Mouse (Mus musculus) gonadal fat pad, adult 2 months (tissue): Measurements from ENCODE around the gene Srsf2. TPM values are rescaled to one million over a fixed set of nuclear protein-coding genes. Genes with fewer than 3 reads are reported as not detected.
"Not testable (repeated sequence)": the region's sequence is repeated elsewhere in the genome, so short reads cannot be mapped to it uniquely, and the experiment has no call there.

Experiments used
- DNase-seq: peaks from one replicate; pipeline ENCODE4 v3.0.0-alpha.2; 2012; ENCODE audit warnings: low read depth
- polyA plus RNA-seq: library from polyadenylated mRNA; depleted of rRNA; stranded (reverse); fragments of >200 nt; gene quantifications from 2 replicates; pipeline ENCODE4 v1.2.3, GENCODE M21; 2012; rRNA removed

Gene Srsf2
- polyA plus RNA-seq = 279 and 335 TPM in 2 replicates

DNA sequence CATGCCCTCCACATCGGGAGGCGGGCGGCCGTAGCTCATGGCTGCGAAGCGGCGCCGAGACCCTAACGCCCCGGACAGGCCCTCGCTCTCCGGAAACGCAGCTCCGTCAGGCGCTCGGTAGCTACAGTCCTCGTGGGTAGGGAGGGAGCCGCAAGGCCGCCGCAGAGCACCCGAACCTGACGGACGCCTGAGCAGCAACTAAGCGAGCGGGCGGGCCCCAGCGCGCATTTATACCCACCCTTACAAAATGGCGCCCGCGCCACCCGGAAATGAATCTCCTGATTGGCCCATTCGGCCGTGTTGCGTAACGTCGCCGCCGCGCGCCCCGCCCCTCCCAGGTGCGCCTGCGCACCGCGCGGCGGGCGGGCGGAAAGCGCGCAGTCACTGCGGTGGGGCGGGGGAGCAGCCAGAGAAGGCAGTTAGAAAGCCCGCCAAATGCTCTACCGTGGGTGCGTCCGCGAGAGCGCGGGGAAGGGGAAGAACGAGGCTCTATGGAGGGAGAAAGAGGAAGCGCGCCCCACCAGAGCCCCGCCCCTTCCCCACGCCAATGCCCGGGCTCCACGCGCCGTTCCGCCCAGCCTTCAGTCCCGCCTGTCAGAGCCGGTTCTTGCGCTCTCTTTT lies at the start of gene Srsf2:
Gene Srsf2, minus strand, starts transcription at position 204 of the 621 bp plus-strand sequence.
- DNase-seq = no peak

DNA sequence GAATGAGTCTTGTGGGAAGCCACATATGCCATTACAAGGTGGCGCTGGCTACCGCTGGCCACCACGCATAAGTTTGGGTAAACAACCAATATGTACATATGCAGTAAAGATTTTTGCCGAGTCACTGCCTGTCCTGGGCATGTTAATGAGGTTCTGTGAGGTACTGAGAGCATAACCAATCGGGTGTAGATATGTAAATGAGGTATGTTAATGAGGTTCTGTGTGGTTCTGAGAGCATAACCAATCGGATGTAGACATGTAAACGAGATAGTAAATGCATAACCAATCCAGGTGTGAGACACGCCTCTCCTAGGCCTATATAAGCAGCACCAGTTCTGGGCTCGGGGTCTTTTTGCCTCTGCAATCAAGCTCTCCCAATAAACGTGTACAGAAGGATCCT lies 49.7 kb upstream of the Srsf2 start:
- not testable (repeated sequence) for DNase-seq

DNA sequence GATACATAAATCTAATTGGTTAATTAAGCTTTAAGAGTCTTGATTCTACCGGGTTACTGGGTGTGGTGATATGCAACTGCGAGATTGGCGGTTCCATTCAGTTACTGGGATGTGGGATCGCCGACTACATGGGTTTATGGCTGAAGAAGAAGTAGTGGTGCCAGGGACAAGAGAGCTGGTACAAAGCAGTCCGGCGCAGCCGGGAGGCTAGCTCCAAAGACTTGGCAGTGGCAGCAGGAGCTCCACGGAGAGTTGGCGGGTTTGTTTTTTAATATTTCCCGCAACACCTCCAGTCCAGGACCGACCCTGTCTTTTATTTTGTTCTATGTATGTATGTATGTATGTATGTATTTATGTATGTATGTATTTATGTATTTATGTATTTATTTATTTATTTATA lies 46.4 kb upstream of the Srsf2 start:
- no peak for DNase-seq

DNA sequence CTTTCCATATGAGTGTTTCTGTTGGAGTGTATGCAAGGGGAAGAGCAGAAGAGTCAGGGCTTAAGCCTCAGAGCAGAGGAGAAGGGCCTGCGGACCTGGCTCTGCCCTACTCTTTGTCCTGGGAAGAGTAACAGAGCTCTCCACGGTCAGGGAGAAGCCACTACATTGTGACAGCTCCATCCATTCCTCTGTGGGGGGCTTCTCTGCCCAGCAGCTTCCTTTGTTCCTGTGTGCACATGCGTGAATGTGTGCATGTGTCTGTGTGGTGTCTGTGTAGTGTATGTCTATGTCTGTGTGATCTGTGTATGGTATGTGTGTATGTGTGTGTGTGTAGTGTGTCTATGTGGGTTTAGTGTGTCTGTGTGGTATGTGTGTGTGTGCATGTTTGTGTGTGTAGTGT lies 42.5 kb upstream of the Srsf2 start:
- no peak for DNase-seq

DNA sequence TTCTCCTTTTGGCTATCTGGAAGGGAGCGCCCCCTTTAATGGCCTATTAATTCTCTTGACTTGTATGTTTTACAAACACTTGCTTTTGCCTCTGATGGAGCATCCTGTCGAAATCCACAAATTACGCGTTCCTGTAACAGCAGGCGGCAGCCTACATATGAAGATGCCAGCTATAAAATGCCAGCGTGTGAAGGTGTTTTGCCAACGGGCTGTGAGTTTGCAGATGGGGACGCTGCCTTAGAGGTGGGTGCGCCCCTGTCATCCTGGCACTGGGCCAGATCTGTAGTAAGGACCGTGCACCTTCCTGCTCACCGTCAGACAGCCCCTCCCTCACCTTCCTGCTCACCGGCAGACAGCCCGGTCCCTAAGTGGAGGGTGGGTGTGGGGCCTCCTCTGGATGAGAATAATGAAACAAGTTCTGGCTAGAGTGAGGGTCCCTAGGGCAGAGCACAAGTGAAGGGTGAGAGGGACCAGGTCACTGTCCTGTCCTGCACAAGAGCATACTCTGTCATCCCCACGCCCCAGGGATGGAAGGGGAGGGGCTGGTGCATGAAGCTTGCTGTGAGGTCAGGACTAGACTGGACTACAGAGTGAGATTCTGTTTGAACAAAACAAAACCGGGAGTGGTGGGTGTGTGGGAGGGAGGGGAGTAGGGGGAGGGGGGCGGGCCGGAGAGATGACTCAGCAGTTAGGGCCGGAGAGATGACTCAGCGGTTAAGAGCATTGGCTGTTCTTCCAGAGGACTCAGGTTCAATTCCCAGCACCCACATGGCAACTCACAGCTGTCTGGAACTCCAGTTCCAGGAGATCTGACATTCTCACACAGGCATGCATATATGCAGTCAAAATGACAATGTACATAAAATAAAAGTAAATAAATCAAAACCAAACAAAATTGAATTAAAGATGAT lies 40.9 kb upstream of the Srsf2 start:
- DNase-seq = no peak

DNA sequence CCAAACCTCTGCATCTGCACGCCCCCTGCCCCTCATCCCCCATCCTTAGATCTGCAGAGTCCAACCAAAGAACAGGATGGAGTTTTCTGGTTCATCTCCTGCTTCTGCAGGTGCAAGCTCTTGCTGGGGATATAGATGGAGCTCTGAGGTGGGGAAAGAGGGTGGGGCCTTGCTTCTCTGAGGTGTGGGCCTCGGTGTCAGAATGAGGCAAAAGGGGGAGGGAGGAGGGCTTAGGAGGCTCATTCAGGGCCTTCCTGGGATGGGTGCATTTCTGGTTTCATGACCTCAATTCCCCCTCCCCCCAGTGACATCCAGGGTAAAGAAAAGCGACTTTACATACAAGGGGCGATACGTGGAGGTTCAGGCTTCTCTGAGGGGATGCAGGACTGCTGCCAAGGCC lies 34.2 kb upstream of the Srsf2 start:
- no peak for DNase-seq

DNA sequence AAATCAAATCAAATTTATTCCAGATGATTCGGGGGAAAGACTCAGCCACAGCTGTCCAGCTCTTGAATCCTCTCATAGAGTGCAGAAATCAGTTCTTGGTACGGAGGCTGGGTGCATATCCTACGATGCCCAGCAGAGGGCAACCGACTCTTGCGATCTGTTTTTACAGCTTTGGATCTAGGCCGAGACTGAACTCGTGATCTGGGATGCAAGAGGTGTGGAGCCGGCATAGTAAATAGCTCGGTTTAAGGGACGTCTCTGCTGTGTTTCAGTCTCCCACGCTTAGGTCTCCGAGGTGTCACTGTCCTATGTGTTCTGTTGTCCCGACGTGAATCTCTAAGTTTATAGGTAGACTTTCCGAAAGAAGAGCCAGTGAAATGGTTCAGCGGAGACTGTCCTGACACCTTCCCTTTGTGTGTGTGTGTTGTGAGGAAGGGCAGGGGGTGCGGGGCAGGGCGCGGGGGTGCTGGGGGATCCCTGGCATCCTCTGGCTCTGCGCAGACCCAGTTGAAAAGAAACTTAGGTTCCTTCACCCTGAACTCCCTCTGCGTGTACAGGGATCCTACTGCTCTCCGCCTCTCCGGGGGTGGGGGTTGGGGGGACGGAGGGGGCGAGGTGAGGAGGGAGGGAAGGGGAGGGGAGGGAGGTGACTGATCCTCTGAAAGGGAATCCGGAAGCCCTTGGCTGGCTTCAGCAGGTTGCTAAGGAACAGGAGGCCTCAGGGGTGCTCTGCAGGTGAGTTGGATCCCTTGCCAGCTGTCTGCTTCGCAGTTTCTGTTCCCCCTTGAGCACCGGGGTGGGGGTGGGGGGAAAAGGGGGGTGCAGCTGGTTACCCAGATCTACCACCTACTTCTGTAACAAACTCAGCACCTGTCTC lies 32.6 kb upstream of the Srsf2 start:
- no peak for DNase-seq

DNA sequence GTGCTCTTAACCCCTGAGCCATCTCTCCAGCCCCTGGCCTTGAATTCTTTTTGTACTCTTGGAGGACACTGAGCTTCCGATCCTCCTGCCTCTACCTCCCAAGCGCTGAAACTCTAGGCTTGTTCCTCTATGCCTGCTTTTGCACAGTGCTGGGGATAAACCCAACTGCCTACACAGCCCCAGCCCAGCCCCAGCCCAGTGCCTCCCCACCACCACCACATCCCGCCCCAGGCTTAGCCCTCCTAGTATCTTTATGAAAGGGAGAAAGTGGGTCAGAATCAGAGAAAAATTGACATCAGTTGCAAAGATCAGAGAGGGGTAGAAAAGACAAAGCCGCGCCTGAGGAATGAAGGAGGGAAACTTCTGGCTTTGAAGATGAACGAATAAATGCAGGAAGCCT lies 31.2 kb upstream of the Srsf2 start:
- DNase-seq = no peak

DNA sequence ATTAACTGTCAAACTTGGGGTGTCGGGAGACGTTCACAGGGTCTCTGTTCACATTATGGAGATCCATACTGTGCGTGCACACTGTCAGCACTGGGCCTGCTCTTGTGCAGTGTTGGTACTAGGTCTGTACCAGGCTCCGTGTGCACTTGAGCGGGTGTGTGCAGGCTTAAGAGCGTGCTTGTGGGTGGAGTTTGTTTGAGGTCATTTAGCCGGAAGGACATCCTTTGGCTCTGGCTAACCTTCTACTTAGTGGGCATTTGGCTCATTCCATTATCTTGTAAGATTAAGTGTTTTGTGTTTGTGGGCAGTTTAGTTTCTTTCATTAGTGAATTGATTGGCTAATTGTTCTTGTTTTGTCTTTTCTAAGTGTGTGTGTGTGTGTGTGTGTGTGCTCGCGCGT lies 29.6 kb upstream of the Srsf2 start:
- no peak for DNase-seq

DNA sequence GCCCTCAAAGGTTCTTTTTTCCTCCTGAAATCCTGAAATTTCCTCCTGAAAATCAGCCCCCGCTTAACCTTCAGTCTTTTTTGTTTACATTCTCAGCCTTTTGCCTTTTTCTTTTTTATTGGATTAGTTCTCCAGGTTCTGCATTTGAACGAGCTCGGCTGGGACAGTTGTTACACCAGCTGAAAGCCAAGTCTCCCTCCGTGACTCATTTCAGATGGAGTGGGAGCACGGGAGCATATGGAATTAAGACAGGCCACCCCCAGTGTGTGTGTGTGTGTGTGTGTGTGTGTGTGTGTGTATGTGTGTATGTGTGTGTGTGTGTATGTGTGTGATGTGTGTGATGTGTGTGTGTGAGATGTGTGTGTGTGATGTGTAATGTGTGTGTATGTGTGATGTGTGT lies 28.5 kb upstream of the Srsf2 start:
- no peak for DNase-seq

DNA sequence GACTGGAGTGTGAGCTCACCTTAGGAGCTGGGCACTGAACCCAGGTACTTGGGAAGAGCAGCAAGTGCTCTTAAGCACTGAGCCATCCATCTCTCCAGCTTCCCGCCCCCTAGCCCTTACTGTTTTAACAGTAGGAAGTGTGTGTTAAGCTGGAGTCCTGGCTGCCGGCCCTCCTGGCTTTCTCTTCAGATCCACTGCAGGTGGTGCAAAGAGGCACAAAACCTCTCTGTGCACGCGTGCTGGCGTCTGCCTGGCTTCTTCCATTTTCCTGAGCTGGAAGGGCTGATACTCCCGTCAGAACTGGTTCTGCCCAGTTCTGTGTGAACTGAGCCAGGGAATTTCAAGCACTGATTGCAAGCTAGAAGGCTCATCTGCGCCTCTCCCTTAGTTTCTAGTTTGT lies 27.9 kb upstream of the Srsf2 start:
- no peak for DNase-seq

DNA sequence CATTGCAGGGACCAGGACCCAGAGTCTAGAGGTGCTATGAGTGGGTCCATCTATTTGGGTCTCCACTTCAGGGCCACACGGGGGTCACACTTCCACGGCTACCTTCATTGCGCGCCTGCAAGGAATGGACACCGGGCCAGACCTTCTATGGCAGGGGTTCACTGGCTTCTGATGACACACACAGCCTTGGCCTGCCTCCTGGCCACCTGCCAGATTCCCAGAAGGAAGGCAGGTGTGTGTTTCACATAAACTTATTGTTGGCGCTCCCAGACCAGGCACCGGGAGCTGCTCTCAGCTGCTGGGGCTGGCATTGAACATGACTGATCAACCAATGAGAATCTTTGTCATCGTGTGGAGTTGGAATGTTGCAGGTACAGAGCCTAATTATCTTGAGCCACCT lies 25.6 kb upstream of the Srsf2 start:
- DNase-seq = no peak

DNA sequence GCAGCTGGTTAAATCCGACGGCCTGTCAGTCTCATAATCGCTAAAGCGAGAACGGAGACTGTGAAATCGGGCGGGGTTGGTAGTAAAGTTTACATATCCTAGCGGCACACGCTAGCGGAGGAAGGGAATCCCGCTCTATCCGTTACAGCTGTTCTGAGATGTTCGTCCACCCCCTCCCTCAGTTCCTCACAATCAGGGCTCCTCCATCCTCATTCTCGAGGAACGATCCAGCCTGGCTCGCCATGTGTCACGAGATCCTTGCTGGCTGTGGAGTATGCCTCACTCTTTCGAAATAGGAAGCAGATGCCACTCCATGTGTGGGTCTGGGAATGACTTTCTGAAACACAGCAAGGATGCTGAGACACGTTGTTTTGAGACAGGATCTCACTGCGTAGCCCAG lies 21.1 kb upstream of the Srsf2 start:
- no peak for DNase-seq

DNA sequence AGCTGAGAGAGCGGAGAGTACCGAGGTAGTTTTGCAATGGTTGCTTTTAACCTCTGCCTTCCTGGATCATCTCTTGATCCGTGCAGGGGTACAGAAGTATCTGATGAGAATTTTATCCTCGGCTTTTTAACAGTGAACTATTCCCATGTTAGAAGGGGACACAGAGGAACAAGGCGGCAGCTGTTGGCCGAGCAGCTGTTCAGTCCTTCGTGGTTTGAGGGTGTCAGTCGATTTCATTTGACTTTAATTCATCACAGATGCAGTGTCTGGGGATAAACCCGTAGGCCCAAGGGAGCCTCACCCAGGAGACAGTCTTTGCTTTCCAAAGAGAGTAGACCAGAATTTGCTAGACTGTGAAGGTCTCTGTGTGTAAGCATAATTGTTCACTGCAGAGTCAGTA lies 18.6 kb upstream of the Srsf2 start:
- no peak for DNase-seq

DNA sequence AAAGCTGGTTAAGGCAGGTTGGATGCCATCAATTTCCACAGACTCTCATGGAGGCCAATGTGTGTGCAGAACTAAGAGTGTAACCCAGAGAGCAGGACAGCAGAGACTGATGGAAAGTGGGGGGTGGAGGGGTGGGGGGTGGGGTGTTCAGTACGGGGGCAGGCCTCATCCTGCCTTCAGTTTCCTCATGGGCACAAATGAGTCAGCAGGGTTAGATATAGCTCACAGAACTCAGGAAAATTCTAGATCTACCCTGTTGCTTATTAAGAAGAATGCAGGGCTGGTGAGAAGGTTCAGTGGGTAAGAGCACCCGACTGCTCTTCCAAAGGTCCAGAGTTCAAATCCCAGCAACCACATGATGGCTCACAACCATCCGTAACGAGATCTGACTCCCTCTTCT lies 16.7 kb upstream of the Srsf2 start:
- DNase-seq = no peak

DNA sequence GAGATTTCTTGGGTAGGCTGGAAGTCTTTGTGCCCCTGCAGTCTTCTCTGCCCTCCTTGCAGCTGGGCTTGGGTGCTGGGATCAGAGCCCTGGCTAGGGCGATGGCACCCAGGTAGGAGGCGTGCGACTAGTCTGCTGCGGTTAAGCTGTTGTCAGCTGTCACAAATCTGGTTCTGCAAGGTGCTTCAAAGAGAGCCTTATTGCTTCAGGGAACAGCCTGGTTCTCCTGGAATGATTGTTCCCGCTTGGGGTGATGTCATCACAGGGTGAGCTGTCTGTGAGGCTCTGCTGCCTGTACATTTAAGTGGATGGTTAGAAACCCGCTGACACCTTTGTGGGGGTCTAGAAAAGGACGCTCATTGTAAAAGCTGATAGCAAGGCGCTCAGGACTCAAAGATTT lies 16.3 kb upstream of the Srsf2 start:
- DNase-seq = peak; percentile 81

DNA sequence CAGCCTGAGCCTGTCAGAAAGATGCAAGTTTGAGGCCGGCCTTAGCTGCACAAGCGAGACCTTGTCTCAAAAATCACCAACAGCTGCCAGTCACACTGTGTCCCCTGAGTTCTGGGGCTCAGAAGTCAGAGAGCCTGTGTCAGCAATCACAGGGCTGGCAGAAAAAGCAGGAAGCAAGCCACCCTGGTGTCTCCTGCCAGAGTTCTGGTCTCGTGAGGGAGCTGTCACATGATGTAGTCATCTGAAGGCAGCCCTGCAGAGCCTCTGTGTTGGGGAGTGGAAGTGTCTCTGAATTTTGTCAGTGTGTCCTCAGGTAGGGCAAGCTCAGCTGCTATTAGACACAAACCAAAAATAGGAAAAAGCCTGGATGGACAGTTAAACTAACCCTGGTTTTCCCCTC lies 15.2 kb upstream of the Srsf2 start:
- no peak for DNase-seq

DNA sequence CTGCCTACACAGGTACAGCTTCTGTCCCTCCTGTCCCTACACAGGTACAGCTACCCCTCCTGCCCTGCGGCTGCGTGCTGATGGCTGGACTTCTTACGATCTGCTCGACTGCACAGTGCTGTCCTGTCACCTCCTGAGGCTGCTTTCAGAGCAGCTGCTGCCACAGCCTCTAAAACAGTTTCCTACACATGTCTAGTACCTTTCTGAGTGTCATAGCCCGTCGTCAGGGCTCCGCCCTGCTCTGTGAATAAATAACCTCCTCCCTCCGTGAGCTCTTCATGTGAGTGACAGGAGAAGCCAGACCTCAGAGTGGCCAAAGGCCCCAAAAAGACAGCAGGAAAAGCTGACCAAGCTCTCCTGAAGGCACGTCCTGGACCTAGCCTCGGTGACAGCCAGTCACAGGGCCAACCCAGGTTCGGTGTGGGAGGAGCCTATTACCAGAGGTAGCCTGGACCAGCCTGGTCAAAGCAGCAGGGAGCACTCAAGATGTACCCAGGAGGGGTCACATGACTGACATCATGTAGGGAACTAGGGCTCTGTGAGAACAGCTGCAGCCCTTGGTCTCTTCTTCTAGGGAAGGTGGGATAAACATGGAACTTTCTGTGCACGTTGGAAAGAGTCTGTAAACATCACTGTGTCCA lies 13.2 kb upstream of the Srsf2 start:
- DNase-seq = no peak

DNA sequence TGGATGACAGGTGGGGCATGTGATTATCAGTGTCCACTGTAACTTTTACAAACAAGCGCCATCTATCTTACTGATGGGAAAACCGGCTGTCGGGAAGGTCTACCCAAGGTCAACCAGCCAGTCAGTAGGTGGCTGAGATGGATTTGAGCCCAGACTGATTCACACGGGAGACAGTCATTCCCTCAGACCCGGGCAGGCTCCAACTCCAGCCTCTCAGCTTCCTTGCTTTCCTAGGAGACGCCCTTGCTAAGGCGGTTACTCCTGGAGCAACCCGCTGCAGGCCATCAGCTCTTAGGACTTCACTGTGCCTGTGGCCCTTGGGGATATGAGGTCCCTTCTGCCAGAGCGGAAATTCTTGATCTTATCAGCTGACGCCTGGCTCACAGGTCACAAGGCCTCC lies 11.6 kb upstream of the Srsf2 start:
- DNase-seq = no peak

DNA sequence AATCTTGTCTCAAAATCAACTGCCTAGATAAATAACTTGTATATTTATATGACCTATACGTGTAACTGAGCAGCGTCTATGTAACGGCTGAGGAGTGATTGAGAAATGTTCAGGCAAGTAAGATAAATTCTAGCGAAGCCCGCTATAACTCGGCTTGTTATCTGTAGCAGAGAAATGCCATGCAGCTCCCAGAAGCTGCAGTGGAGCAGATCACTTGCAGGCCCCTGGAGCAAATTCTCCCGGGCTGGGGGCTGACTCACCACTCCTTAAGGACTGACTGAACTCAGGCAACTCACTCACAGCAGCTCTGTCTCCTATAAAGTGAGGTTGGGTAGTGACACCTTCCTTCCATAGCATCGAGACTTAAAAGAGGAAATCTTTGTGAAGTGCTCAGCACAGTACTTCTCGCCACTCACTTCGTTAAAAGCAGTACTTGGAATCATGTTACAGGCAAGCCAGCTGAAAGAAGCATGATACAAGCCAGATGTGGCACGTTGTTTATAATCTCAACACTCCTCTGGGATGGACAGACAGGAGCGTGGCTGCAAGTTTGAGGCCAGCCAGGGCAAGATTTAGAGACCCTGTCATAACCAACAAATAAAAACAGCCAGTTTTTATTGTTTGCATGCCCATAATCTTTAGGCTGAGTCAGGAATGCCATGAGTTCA lies 4.4 kb upstream of the Srsf2 start:
- no peak for DNase-seq

DNA sequence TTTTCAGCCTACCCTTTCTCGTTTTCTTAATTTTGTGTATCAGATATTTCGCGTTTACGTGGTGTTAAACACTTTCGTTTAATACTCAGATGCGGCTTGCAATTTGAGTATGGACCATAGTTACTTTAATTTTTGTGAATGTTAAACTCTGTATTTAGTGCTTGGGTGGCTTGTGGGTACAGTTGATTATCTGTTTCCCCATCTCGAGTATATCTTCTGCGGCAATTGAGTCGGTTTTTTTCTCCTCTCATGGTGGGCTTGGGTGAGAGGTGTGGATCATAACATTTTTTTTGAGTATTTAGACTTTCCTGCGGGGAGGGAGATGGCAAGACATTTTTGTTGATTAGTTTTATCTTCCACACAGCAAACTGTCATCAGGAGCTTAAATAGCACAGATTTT lies 1.4 kb upstream of the Srsf2 start:
- no peak for DNase-seq
